Mouse (Mus musculus) heart, adult 8-10 months (tissue): ENCODE measurements around the gene Trappc6a. TPM values are rescaled to one million over a fixed set of nuclear protein-coding genes. Genes with fewer than 3 reads are reported as not detected.

ENCODE experiments used
- DNase-seq: peaks from one replicate; pipeline ENCODE4 v3.0.0; 2022; ENCODE audit warnings: low spot score
- total RNA-seq, 4 experiments: library from RNA; stranded (reverse); gene quantifications; 2 replicates each; pipeline ENCODE4 v1.2.4; 2022

Gene Trappc6a
- 10 to 100 TPM; 36.3 to 44.7 (median 37.2) TPM for total RNA-seq

DNA sequence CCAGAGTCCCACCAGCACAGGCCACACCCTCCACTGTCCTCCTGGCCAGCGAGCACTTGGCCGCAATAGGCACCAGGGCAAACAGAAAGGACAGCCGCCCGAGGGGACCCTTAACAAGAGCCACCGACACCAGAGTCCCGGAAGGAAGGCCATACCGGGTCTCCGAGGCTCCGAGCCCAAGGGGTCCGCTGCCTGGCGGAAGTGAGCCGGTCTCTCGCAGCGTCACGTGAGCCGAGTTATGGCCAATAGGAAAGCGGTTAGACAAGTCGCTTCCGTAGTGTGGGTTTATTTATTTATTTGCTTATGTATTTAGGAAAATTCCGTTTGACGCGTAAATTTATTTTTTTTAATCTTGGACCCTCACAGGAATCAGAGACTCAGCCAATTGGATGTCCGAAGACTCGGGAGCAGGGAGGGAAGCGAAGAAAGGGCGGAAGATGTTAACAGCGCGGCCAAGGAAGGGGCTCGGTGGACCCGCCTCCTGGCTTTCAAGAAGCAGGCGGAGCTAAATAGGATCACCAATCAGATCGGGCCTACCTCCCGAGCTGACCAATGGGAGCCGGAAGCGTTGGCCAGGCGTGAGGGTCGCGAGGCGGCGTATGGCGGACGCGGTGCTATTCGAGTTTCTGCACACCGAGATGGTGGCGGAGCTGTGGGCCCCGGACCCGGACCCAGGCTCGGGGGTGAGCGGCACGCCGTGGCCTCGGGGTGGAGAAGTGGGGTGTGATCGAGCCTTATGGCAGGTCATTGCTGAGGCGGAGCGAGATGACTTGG lies at the start of gene Trappc6a, which contains the start of gene Bloc1s3:
TSS of gene Trappc6a (plus strand) at position 246 of the 774 bp plus-strand sequence.
TSS of gene Bloc1s3 (minus strand) at position 218 of the 774 bp plus-strand sequence.
- DNase-seq: peak; percentile 92

DNA sequence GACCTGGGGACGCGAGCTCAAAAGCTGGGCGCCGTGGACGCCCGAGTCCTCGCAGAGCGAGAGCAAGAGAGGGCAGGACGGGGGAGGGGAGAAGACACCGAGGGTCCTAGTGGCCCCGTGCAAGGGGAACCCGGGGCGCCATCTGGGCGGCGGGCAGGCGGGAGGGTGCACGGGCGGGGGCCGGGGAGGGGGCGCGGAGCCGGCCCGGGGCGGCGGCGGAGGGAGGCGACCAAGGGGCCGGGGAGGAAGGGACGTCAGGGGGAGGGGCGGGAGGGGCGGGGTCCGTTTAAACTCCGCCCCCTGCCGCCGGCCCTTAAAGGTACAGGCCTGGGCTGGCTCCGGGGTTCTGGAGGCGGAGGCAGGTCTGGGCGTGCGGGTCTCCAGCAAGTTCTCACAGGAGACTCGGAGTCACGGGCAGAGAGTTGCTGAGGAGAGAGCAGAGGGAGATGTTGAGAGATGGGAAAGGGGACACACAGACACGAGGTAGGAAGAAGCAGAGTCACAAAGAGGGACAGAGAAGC lies 49.5 kb upstream of the Trappc6a start, which contains the start of gene Mark4:
TSS of gene Mark4 (minus strand) at position 231 of the 521 bp plus-strand sequence.
- DNase-seq: peak; percentile 71

DNA sequence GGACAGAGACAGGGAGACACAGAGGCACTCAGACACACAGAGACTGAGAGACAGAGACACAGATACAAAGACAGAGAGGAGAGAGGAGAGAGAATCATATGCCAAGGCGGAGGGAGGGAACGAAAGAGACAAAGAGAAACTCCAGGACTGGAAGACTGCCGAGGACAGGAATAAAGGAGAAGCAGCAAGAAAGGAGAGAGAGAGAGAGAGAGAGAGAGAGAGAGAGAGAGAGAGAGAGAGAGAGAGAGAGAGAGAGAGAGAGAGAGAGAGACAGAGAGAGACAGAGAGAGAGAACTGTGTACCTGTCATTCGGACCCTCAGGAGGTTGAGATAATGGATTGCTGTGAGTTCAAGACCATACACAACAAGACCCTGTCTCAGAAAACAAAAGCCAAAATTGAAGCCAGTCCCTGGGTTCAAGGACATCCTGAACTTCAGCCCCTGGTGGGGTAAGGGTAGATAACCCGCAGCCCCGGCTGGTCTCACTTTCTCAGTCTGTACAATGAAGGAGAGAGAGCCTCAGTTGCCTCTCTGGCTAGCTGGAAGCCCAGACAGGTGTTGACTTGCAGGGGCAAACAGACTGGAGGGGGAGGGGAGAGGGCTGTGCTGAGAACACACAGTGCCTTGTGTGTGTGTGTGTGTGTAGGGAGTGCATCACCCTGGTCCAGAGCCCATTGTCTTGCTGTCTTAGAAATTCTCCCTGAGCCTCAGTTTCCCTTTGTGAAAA lies 48.9 kb upstream of the Trappc6a start:
- DNase-seq: no peak

DNA sequence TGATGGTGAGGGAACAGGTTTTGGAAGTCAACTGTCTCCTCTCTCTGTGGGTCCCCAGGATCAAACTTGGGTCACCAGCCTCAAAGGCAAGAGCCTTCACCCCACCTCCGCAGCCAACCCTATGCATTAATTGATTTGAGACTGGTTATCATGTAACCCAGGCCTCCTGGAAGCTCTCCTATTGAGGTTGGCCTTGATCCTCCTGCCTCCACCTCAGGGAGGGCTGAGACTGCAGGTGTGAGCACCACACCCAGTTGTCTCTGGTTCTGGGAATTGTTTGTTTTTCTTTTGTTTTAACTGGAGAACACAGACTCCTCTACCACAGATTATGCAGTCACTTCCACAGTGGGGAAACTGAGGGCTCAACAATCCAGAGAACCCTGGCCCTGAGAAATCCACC lies 47.7 kb upstream of the Trappc6a start:
- DNase-seq: no peak

DNA sequence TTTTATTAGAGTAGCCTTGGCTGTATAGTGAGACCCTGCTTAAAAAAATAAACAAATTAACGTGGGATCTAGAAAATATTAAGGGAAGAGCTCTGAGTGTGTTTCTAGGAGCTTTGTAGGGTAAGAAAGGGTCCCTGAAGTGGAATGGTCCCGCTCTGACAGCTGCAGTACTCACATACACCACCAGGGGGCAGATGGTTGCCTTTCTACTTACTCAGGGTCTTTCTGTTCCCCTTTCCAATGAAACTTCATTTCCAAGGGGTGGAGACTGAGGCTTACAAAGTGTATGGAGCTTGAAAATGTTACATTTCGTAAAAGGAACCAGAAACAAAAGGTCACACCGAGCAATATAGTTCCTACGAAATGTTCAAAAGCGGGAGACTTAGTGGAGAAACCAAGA lies 46.7 kb upstream of the Trappc6a start:
- peak; percentile 82 for DNase-seq

DNA sequence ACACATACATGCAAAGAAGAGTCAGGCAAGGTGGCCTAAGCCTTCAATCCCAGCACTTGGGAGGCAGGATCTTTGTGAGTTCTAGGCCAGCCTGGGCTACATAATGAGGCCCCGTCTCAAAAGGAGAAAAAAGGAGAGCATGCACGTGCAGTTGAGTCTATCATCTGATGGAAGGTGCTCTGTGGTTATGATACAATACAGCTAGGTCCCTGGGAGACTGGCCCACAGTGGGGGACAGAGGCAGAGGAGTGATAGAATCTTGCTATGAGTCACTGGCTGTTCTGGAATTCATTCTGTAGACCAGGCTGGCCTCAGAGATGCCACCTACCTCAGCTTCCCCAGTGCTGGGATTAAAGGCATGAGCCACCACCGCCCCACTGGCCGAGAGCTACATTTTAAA lies 45.8 kb upstream of the Trappc6a start:
- DNase-seq: no peak

DNA sequence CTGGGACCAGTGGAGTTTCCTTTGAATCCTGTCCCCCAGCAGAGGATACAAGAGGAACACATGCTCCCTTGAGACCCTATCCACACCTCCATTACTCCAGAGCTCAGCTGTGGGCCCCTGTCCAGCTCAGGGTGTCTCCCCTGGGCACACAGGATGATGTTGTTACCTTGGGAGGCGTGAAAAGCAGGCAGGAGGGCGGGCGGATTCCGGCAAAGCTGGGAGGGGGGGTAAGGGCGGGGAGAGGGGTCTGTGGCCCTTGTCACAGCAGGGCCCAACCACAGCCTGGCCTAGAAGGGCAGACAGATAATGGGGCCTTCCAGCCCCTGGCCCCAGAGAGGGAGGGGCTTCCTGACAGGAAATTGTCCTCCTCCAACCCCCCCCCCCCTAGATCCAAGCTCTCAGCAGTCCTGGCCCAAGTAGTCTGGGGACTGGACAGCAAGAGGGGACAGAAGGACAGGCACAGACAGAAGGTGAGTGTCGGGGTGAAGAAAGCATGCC lies 45.3 kb upstream of the Trappc6a start, which contains the start of gene Exoc3l2:
TSS of gene Exoc3l2 (plus strand) at position 448 of the 498 bp plus-strand sequence.
- no peak for DNase-seq

DNA sequence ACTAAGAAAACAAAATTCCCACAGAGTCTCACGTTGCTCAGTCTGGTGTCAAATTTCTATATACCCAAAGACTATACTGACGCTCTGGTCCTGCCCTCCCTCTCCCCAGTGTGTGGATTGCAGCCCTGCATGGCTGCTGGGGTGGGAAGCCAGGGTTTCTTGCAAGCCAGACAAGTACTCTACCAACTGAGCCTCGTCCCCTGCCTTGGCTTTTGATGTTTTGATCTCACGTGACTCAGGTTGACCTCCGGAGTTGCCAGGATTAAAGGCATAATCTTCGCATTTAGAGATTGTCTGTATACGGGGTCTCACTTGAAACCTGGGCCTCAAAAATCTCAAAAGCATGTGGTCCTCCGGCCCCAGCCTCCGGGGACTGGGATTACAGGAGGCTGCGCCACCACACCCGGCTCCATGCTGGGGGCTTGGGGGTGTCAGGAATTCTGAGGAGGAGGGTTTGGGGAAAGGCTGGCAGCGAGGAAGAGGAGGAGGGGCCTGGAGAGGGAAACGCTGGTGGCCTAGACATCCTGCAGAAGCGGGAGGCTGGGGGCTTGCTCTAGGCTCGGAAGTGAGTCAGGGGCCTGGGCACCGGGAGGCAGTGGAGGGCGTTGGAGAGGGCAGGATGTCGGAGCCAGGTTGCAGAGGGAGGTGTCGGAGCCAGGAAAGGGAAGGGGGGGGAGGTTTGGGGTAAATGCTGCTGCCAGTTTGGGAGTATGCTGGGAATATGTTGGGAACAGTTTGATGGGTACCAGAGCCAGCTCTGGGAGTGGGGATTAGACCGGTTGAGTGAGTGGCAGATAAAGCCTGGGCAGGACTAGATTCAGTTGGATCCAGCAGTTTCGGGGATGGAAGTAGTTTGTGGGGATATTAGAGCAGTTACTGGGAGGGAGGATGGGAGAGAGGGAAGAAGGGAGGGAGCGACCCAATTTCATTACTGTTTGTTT lies 43.6 kb upstream of the Trappc6a start:
- no peak for DNase-seq

DNA sequence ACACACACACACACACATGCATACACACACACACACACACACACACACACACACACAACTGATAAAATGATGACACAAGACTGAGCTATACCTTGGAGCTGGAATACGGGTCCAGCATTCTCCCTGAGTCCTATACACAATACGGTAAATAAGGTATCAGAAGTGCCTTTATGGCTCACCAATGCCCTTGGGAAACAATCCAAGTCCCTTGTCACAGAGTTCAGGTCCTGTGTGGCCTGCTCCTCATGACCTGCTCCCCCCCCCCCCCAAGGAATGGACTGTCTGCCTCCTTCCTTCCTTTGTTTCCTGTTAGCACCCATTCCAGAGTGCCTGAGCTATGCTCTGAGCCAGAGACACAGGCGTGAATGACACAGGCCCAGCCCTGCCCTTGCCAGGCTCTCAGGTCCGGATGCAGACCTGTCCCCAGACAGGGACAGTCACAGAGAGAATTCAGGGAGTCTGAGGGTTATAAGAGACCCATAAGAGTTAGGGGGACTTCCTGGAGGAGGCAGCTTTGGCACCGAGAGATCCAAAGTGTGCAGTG lies 41.5 kb upstream of the Trappc6a start:
- no peak for DNase-seq

DNA sequence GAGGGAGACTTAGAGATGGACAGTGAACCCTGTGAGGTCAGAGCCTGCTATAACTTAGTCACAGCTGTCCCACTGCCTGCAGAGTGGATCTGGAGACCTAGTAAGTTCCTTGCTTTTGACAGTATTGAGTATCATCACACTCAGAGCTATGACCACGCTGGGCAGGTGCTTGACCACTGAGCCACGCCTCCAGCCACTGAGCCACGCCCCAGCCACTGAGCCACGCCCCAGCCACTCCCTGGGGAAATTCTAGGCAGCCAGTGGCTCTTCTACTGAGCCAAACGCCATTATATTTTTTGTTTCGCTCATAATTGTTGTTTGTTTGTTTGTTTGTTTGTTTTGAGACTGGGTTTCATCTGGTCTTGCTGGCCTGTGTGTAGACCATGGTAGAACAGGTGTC lies 40.6 kb upstream of the Trappc6a start:
- no peak for DNase-seq

DNA sequence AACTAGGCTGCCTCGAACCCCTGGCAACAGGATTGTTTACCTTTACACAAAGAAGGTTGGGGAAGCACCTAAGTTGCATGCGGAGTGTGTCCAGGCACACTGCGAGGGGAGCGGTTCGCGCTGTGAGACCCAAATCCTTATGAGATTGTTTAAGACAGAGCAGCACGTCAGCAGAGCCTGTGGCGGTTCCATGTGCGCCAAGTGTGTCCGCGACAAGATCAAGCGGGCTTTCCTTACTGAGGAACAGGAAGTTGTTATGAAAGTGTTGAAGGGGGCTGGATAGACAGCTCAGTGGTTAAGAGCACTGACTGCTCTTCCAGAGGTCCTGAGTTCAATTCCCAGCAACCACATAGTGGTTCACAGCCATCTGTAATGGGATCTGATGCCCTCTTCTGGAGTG lies 39.9 kb upstream of the Trappc6a start:
- no peak for DNase-seq

DNA sequence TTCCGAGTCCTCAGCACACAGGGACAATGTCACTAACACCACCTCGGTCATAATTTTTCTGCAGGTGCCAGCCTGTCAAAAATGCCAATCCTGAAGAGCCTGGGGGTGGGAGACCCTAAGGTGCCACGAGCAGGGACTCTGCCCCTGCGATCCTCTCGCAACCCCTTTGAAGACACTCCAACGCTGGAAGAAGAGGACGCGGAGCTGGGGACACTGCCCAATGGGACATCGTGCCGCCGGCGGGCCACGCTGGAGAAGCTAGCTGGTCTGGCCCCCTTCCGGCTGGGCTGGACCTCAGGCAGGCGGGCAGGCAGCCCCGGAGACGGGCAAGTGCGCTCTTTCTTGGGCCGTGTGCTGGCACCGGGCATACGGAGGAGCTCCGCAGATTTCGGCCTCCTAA lies 38.8 kb upstream of the Trappc6a start:
- DNase-seq: no peak

DNA sequence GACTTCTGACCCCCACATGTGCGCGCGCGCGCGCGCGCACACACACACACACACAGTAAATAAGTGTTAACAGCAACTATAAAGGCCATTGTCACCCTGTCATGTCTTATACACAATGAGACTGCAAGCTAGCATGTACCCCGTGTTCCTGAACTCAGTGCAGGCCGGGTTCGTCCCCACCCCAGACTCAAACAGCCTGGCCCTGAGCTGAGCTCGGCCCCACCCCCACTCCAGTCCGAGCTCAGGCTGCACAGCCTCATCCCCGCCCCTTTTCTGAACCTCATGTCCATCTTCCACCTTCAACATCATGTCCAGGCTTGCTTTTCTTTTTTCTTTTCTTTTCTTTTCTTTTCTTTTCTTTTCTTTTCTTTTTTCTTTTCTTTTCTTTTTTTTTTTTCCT lies 37.9 kb upstream of the Trappc6a start:
- no peak for DNase-seq

DNA sequence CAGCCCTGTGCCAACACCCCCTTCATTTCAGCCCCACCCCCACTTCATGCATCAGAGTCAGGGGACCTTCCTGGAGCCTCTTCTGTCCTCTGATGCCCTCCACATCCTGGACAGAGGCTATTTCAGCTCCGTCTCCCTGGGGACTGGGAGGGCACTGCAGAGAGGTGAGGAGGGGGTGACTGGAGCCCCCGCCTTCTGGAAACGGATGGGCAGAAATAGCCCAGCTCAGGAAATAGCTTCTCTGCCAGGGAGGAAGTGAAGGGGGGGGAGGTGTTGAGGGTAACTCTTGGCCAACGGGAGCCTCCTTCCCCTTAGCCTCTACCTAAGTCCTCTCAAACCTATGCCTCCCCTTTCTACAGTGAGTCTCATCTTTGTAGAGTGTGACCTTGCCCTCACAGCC lies 35.8 kb upstream of the Trappc6a start:
- no peak for DNase-seq

DNA sequence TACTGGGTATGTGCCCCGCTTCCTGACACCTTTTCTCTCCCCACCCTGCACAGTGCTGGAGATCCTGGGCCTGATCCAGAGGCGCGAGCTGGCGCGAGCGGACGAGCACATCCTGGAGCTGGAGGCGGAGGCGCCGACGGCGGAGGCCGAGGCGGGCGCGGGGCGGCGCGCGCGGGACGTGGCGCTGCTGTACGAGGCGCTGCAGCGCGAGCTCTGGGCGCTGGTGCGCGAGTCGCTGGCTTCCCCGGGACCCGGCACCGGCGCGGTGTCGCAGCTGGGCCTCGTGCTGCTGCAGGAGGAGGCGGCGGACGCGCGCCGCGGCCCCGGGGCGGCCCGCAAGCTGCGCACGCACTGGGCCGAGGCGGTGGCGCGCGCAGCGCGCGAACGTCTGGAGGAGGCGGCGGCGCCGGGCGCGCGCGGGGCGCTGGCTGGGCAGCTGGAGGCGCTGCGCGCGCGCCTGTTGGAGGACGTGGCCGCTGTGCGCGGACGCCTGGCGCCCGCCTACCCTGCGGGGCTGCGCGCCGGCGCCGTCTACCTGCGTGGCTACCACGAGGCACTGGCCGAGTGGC lies 34.2 kb upstream of the Trappc6a start:
- DNase-seq: peak; percentile 38

DNA sequence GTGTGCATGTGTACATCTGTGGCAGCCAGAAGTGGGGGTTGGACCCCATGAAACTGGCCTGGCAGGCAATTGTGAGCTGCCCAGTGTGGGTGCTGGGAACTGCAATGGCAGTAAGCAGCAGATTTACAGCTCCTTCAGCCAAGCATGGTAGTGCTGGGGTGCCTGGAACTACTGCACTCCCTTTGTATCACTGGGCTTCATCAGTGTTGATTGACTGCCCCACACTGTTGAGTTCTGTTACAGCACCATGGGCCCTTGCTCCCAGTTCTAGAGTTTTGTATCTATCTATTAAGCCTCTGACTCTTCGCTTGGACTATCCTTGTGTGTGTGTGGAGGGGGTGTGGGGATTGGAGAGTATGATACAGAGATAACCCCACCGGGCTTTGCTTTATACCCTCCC lies 31.1 kb upstream of the Trappc6a start:
- DNase-seq: no peak

DNA sequence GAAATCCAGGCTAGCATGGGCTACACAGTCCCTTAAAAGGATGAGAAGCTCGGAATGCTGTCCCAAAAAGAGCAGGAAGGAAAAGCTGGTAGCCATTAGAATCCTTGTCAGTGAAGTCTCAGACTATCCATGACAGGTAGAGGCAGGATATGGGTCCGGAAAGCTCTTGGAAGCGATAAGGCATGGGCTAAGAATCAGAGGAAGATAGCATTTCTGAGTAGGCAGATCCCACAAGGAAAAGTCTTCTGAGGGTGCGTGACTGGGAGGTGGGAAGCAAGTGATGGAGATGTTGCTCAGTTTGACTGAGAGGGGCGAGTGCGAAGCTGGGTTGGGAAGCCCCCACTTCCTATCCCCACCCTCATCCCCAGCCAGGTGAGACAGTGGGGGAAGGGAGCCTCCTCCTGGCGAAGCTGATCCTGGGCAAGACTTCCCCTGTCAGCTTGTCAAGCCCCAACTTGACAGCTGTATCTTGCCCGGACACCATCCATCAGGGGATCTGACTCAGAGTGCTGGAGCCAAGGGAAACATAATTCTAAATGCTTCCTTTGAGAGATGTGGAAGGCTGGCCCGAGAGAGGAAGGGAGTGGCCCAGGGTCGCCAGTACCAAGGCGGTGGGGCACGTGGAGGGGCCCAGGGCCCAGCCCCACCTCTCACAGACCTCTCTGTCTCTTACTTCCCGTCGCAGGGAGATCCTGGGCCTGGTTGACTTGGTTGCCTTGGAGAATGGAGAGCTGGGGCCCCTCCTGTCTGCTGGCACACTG lies 30.4 kb upstream of the Trappc6a start:
- no peak for DNase-seq

DNA sequence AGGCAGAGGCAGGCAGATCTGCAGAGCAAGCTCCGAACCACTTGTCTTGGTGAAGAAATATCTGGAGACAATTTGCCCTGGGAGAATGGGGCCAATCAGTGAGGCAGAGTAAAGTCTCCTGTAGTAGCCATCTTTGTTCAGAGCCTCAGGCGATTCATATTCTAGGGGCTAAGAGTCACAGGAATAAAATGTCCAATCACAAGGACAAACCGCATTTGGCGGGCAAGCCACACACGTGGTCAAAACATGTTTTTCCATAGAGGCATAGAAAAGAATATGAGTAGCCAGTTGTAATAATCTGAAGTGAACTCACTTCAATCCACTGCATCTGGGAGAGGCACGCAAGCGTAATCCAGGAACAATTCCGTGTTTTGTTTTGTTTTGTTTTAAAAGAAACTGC lies 24.9 kb upstream of the Trappc6a start:
- DNase-seq: no peak

DNA sequence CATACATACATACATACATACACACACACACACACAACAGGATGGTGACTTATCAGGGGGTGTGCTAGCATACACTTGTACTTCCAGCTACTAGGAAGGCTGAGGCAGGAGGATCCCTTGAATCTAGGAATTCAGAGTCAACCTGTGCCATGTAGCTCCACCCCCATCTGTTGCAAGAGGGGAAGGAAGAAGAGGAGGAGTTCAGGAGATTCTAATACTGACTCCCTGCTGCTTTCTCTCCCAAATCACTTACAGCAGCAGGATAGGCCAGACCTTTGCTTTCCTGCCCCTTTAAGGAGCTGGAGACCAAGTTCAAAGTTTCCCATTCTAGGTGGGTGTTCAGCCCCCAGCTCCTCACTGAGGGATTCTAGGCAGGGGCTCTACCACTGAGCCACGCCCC lies 22.7 kb upstream of the Trappc6a start:
- DNase-seq: no peak

DNA sequence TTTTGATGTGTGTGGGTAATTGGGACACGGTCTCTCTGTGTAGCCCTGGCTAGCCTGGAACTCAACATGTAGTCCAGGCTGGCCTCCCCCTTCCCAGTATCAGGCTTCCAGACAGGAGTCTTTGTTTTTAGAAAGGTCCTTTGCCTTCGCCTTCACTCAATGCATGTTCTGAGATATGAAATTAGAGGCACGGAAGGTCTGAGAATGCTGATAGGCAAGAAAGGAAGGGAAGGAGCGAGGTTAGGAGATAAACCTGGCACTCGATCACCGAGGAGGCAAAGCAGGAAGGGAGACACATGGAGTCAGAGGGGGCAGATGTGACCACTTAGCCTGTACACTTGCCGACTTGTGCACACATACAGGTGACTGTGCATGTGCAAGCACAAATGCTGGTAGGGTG lies 21.6 kb upstream of the Trappc6a start:
- DNase-seq: no peak
